8 mouse cellular contexts compared by ENCODE assay signal in genomic region chr16:44558471-44559329, GRCm38 (mm10). TPM values are rescaled to one million over a fixed set of nuclear protein-coding genes. Genes with fewer than 3 reads are reported as not detected.
A peak's percentile ranks its signal among the peaks of the same experiment; 100 is the strongest.
DNase-seq lines count a peak whose midpoint lies in the region; ATAC-seq and TF ChIP-seq lines count a peak whose summit lies in the region.

Boc (minus strand) TSS chr16:44558897.

- H3K4me3 ChIP-seq in hindbrain, embryonic 10.5 days, result peak within 1 kb of the TSS; percentile 84
- peak within 1 kb of the TSS; percentile 68 for H3K4me3 ChIP-seq in lung, postnatal 0 days (ENCODE audit: low read depth, low read length)

- H3K9ac ChIP-seq in lung, postnatal 0 days (replicated peaks; ENCODE audit: low read depth), result peak within 1 kb of the TSS; percentile 77

- in situ Hi-C loops in Patski (cut with MboI; ENCODE audit: low pct_unique_long_range_greater_than_20kb), result no loop called here

- H3K4me2 ChIP-seq in lung, postnatal 0 days (replicated peaks; ENCODE audit: low read depth, low read length), result peak within 1 kb of the TSS; percentile 83

- peak; percentile 69 for ATAC-seq in Patski
- ATAC-seq in lung, postnatal 0 days, result peak; percentile 64

- under 1% methylated on average over 46 of the region's 46 CpGs for WGBS in hindbrain, embryonic 10.5 days
- whole genome bisulfite sequencing in lung, postnatal 0 days, result 3% methylated on average over 42 of the region's 46 CpGs

- H3K27ac ChIP-seq in hindbrain, embryonic 10.5 days, result peak within 1 kb of the TSS; percentile 98
- H3K27ac ChIP-seq in lung, postnatal 0 days (ENCODE audit: low read length), result peak within 1 kb of the TSS; percentile 88

- TF ChIP-seq CTCF in Patski (IDR thresholded peaks at IDR 0.05), result no peak
- TF ChIP-seq CTCF in lung, postnatal 0 days (IDR thresholded peaks at IDR 0.05), result no peak

- H3K9me3 ChIP-seq in hindbrain, embryonic 10.5 days, result no peaks in the 10 kb centered on the region
- H3K9me3 ChIP-seq in lung, postnatal 0 days (ENCODE audit: low read length), result no peaks in the 10 kb centered on the region

- H3K4me1 ChIP-seq in hindbrain, embryonic 10.5 days (replicated peaks), result peaks cover 63% of the 10 kb centered on the region
- H3K4me1 ChIP-seq in lung, postnatal 0 days (ENCODE audit: insufficient read depth, low read depth, low read length), result no peaks in the 10 kb centered on the region

- no peaks in the 10 kb centered on the region for H3K27me3 ChIP-seq in Patski
- no peaks in the 10 kb centered on the region for H3K27me3 ChIP-seq in hindbrain, embryonic 10.5 days (ENCODE audit: insufficient read depth, poor library complexity, severe bottlenecking)
- no peaks in the 10 kb centered on the region for H3K27me3 ChIP-seq in lung, postnatal 0 days (replicated peaks; ENCODE audit: insufficient read depth, low read length)

- CTCF ChIA-PET in Patski (lab: Charles Lee), result interaction anchor here (0.8 to 4.4 kb wide), 2 partner anchors 14 to 74 kb away, joined by 3 to 20 read pairs; no protein-coding TSS in a partner anchor

- no peak for TF ChIP-seq EP300 in lung, postnatal 0 days (IDR thresholded peaks at IDR 0.05)

- no peak for DNase-seq in Patski (ENCODE audit: low read depth, low spot score)
- DNase-seq in cerebellum, adult 9-10 months, result peak; percentile 89
- DNase-seq in frontal cortex, postnatal 14 days (ENCODE audit: low spot score in 2 of 2), result peak; percentile 28 to 49
- peak; percentile 81 for DNase-seq in hindbrain, embryonic 10.5 days (ENCODE audit: low spot score)
- DNase-seq in layer of hippocampus, adult 9-11 months, result peak; percentile 37
- peak; percentile 86 for DNase-seq in lung, postnatal 0 days (ENCODE audit: low spot score)
- peak; percentile 77 for DNase-seq in ovary, adult 18-20 months (ENCODE audit: low spot score)
- peak; percentile 79 for DNase-seq in urinary bladder, postnatal 14 days (ENCODE audit: low spot score)

- POLR2A ChIA-PET in Patski (lab: Charles Lee), result interaction anchor here (1.1 kb wide), 2 partner anchors 14 to 20 kb away, joined by 3 to 6 read pairs; no protein-coding TSS in a partner anchor

- H3K36me3 ChIP-seq in hindbrain, embryonic 10.5 days, result peaks cover 9% of the 10 kb centered on the region; the same call in 1 of the 2 replicates
- H3K36me3 ChIP-seq in lung, postnatal 0 days (ENCODE audit: insufficient read depth, low read length), result no peaks in the 10 kb centered on the region

RNA-seq across cellular contexts. Expression of gene Boc, which starts in this region (rescaled TPM):
- polyA plus RNA-seq in Patski (2021), result 13.8 TPM
- polyA plus RNA-seq in hindbrain, embryonic 10.5 days (2016; fragmentation: Nextera tagmentation; extraction: Ambion mirVana), result 36.0 and 43.9 TPM in 2 replicates
- 13.7 and 14.1 TPM in 2 replicates for polyA plus RNA-seq in lung, postnatal 0 days (2015; fragmentation: Nextera tagmentation; extraction: Ambion mirVana)
